Mouse (Mus musculus): ENCODE measurements around the gene Sorbs1. TPM values are rescaled to one million over a fixed set of nuclear protein-coding genes. Genes with fewer than 3 reads are reported as not detected.

Sorbs1 gene
- polyA plus RNA-seq, 1 experiment from 2014 or later = 79.4 TPM

DNA sequence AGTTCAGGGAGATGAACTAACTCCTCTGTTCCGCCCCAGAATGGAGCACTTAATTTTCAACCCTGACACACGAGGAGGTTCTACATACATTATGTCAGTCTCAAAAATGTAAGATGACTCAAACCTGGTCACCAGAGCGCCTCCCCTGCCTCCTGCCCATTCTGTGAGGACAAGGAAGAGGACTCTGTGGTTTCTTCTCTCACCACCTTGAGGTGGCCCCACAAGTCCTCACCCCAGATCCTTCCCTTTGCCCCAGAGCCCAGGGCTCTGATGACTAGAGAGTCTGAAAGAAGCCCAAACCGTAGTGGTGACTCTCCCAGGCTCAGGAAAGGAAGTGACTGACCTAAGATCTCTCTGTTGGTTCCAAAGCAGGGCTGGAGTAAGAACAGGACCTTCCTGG is 17.5 kb downstream of the Sorbs1 start:
- peaks cover 30% of the 10 kb centered on the region for H3K4me1 ChIP-seq
- H3K4me3 ChIP-seq = no peak overlapping the region
- H3K36me3 ChIP-seq = no peaks in the 10 kb centered on the region
- H3K4me2 ChIP-seq (replicated peaks) = no peak overlapping the region
- H3K27ac ChIP-seq (replicated peaks) = no peak overlapping the region
- H3K9me3 ChIP-seq = no peaks in the 10 kb centered on the region
- no peak overlapping the region for H3K9ac ChIP-seq (replicated peaks)
- 88% methylated on average over 4 of the region's 4 CpGs for WGBS
- no peak for ATAC-seq (ENCODE audit: low FRiP score, low read depth)
- H3K27me3 ChIP-seq = no peaks in the 10 kb centered on the region

DNA sequence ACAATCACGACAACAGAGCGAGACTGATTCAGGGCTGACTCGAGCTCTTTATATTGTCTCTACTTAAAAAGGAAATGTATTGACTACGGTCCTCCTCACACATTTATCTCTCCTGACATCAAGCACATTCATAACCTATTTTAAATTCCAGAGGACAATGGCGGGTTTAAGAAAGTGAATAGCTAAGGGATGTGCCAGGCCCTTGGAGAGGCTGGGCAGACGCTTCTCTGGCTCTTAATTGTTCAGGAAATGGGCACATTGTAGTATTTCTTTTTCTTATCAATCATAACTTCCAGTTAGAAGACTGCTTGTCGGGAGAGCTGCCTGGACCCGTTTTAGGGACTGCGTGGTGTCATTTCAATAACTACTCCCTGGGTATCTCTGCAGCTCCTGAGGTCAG is 20.7 kb downstream of the Sorbs1 start:
- no peak overlapping the region for H3K27ac ChIP-seq (replicated peaks)
- no peak for ATAC-seq (ENCODE audit: low FRiP score, low read depth)

GRCm38 (mm10) chr19:40491442-40491841 is 22.1 kb downstream of the Sorbs1 start:
- H3K9me3 ChIP-seq = no peaks in the 10 kb centered on the region
- peaks cover 26% of the 10 kb centered on the region for H3K4me1 ChIP-seq
- no peak overlapping the region for H3K4me2 ChIP-seq (replicated peaks)
- H3K9ac ChIP-seq (replicated peaks) = no peak overlapping the region
- no peak overlapping the region for H3K4me3 ChIP-seq
- no peaks in the 10 kb centered on the region for H3K27me3 ChIP-seq
- ATAC-seq (ENCODE audit: low FRiP score, low read depth) = no peak
- no peak overlapping the region for H3K27ac ChIP-seq (replicated peaks)
- no peaks in the 10 kb centered on the region for H3K36me3 ChIP-seq
- WGBS = 95% methylated on average over 2 of the region's 2 CpGs

More for the DNA sequence above, 20.7 kb downstream of the Sorbs1 start:
- H3K9ac ChIP-seq (replicated peaks) = no peak overlapping the region
- no peak overlapping the region for H3K4me3 ChIP-seq
- no peaks in the 10 kb centered on the region for H3K36me3 ChIP-seq
- H3K4me2 ChIP-seq (replicated peaks) = no peak overlapping the region
- no peaks in the 10 kb centered on the region for H3K27me3 ChIP-seq
- peaks cover 26% of the 10 kb centered on the region for H3K4me1 ChIP-seq
- no peaks in the 10 kb centered on the region for H3K9me3 ChIP-seq
- WGBS = 61% methylated on average over 9 of the region's 9 CpGs

DNA sequence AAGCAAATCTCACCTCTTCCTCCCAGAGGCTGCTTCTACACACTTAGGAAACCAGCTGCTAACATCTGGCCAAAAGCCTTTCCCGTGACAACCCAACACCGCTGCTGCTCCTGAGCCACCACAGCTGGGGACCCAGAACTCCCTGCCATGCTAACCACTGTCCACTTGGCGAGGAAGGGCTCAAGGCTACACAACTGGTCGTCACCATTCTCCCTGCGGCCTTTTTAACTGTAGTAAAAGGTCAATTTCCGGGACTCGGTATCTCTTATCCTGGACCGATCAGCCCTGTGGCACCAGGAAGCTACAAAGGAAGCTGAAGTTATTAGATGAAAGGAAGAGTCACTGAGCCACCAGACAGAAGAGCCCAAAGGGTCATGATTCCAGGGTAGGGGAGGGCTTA is 22.8 kb downstream of the Sorbs1 start:
- Histone ChIP-seq H3K4me2 (replicated peaks) (no peak overlapping the region), H3K36me3 (no peaks in the 10 kb centered on the region), H3K27me3 (no peaks in the 10 kb centered on the region), H3K9me3 (no peaks in the 10 kb centered on the region), H3K9ac (replicated peaks) (no peak overlapping the region), H3K4me1 (peaks cover 26% of the 10 kb centered on the region), H3K4me3 (no peak overlapping the region), H3K27ac (replicated peaks) (0 out of 2 replicates have a peak overlapping the region, but pooled peaks have one; percentile 10)
- ATAC-seq (ENCODE audit: low FRiP score, low read depth) = no peak
- WGBS = 83% methylated on average over 8 of the region's 8 CpGs

- ATAC-seq (ENCODE audit: low FRiP score, low read depth) = no peak
- no peak overlapping the region for H3K4me3 ChIP-seq
- 0 out of 2 replicates have a peak overlapping the region, but pooled peaks have one; percentile 39 for H3K27ac ChIP-seq (replicated peaks)
- WGBS = 79% methylated on average over 6 of the region's 6 CpGs
- no peaks in the 10 kb centered on the region for H3K27me3 ChIP-seq
- no peaks in the 10 kb centered on the region for H3K9me3 ChIP-seq
- H3K9ac ChIP-seq (replicated peaks) = no peak overlapping the region
- no peaks in the 10 kb centered on the region for H3K36me3 ChIP-seq
- H3K4me2 ChIP-seq (replicated peaks) = no peak overlapping the region
- H3K4me1 ChIP-seq = peaks cover 26% of the 10 kb centered on the region
Measured at GRCm38 (mm10) chr19:40489633-40490032, 23.9 kb downstream of the Sorbs1 start.

- 66% methylated on average over 8 of the region's 8 CpGs for WGBS
- Histone ChIP-seq H3K4me1 (peaks cover 26% of the 10 kb centered on the region), H3K9me3 (peaks cover 3% of the 10 kb centered on the region; the same call in 1 of the 2 replicates), H3K27me3 (no peaks in the 10 kb centered on the region), H3K9ac (replicated peaks) (no peak overlapping the region), H3K27ac (replicated peaks) (no peak overlapping the region), H3K36me3 (no peaks in the 10 kb centered on the region), H3K4me2 (replicated peaks) (no peak overlapping the region), H3K4me3 (no peak overlapping the region)
- ATAC-seq (ENCODE audit: low FRiP score, low read depth) = peak; percentile 23; the same call in 1 of the 2 replicates
Measured at GRCm38 (mm10) chr19:40488853-40489454, 24.6 kb downstream of the Sorbs1 start.

DNA sequence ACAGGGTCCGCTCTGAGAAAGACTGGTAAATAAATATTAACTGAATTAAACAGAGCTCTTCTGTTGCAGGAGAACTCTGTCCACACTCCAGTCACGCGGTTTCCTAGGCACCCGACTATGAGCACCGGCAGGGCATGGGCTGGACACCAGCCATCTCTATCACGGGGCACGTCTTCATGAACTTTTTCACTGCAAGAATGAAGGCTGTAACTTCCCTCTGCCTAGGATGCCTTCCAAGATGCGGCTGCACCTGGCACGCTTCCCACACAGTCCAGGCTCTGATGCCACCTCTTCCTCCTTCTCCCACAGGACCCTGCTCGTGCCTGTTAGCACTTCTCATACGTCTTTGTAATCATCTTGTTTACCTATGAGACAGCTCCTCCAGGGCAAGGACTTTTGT is 26.0 kb downstream of the Sorbs1 start:
- peaks cover 20% of the 10 kb centered on the region for H3K4me1 ChIP-seq
- H3K4me2 ChIP-seq (replicated peaks) = no peak overlapping the region
- WGBS = 85% methylated on average over 11 of the region's 11 CpGs
- no peak for ATAC-seq (ENCODE audit: low FRiP score, low read depth)
- no peak overlapping the region for H3K9ac ChIP-seq (replicated peaks)
- H3K9me3 ChIP-seq = peaks cover 3% of the 10 kb centered on the region; the same call in 1 of the 2 replicates
- H3K27ac ChIP-seq (replicated peaks) = no peak overlapping the region
- no peak overlapping the region for H3K4me3 ChIP-seq
- H3K27me3 ChIP-seq = no peaks in the 10 kb centered on the region
- no peaks in the 10 kb centered on the region for H3K36me3 ChIP-seq

- 84% methylated on average over 6 of the region's 6 CpGs for WGBS
- ATAC-seq (ENCODE audit: low FRiP score, low read depth) = no peak
Measured at GRCm38 (mm10) chr19:40481115-40481514, 32.5 kb downstream of the Sorbs1 start.

GRCm38 (mm10) chr19:40478161-40478575 is 35.4 kb downstream of the Sorbs1 start:
- Histone ChIP-seq H3K9me3 (no peaks in the 10 kb centered on the region), H3K27ac (replicated peaks) (no peak overlapping the region), H3K4me1 (no peaks in the 10 kb centered on the region), H3K36me3 (no peaks in the 10 kb centered on the region), H3K4me3 (no peak overlapping the region), H3K9ac (replicated peaks) (no peak overlapping the region), H3K4me2 (replicated peaks) (no peak overlapping the region), H3K27me3 (no peaks in the 10 kb centered on the region)
- WGBS = 88% methylated on average over 10 of the region's 10 CpGs
- no peak for ATAC-seq (ENCODE audit: low FRiP score, low read depth)

More at GRCm38 (mm10) chr19:40481115-40481514, 32.5 kb downstream of the Sorbs1 start:
- Histone ChIP-seq H3K27me3 (no peaks in the 10 kb centered on the region), H3K9me3 (peaks cover 3% of the 10 kb centered on the region; the same call in 1 of the 2 replicates), H3K27ac (replicated peaks) (no peak overlapping the region), H3K4me2 (replicated peaks) (no peak overlapping the region), H3K4me1 (no peaks in the 10 kb centered on the region), H3K4me3 (no peak overlapping the region), H3K36me3 (no peaks in the 10 kb centered on the region), H3K9ac (replicated peaks) (no peak overlapping the region)

DNA sequence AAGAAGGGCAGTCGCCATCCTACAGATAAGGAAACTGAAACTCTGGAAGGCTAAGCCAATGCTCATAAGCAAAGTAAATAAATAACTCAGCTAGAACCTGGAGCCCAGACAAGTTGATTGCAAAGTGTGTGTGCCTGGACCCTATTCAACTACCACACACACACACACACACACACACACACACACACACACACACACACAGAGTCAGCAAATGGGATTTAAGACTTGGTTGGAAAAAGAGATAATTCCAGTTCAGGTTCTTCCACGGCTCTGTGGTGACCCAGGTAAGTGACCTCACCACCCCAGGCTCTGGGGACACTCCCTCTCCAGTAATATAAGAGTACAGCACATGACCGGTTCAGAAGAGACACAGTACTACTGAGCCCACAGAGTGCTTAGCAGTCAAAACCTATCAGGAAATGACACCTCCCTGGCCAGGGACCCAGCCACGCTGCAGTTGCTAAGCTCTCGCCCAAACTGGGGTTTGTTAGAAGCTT is 36.1 kb downstream of the Sorbs1 start:
- Histone ChIP-seq H3K4me2 (replicated peaks) (no peak overlapping the region), H3K36me3 (no peaks in the 10 kb centered on the region), H3K27me3 (no peaks in the 10 kb centered on the region), H3K4me1 (no peaks in the 10 kb centered on the region), H3K4me3 (no peak overlapping the region), H3K27ac (replicated peaks) (no peak overlapping the region), H3K9me3 (no peaks in the 10 kb centered on the region), H3K9ac (replicated peaks) (no peak overlapping the region)
- WGBS = 83% methylated on average over 5 of the region's 5 CpGs
- no peak for ATAC-seq (ENCODE audit: low FRiP score, low read depth)

- ATAC-seq (ENCODE audit: low FRiP score, low read depth) = no peak
- H3K27ac ChIP-seq (replicated peaks) = no peak overlapping the region
- H3K4me1 ChIP-seq = no peaks in the 10 kb centered on the region
- no peaks in the 10 kb centered on the region for H3K36me3 ChIP-seq
- H3K4me3 ChIP-seq = no peak overlapping the region
- H3K4me2 ChIP-seq (replicated peaks) = no peak overlapping the region
- no peak overlapping the region for H3K9ac ChIP-seq (replicated peaks)
- no peaks in the 10 kb centered on the region for H3K27me3 ChIP-seq
- H3K9me3 ChIP-seq = no peaks in the 10 kb centered on the region
- 88% methylated on average over 4 of the region's 4 CpGs for WGBS
Measured at GRCm38 (mm10) chr19:40476491-40476890, 37.1 kb downstream of the Sorbs1 start.

DNA sequence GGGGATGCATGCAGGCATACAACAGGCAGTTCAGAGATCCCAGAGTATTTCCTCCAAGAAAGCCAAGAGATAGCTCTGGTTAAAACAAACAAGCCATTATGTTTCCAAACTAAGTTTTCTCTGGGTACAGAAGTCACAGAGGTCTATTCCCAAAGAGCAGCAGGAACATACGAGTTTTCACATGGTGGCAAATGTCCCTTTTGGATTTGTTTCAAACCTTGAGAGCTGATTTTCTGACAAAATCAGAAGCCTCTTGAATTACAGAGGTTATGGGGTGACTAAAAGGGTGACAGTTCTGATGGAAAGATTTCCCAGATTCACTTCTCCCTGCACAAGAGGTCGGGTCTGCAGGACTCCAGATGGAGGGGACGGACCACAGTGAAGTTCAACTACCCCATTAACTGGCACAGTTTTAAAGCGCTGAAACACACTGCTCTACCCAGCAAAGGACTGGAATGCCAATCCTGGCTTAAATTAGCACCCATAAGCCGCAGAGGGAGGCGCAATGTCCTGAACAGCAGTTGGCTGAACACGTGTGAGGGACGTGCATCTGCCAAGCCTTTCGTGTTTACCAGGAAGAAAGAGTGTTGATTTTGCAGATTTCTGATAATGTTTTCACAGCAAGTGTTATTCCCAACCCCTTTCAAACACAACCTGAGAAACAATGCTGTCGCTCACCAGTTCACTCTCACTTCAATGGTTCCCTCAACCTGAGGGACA is 41.9 kb downstream of the Sorbs1 start:
- 87% methylated on average over 10 of the region's 10 CpGs for WGBS
- Histone ChIP-seq H3K4me1 (peaks cover 5% of the 10 kb centered on the region; the same call in 1 of the 2 replicates), H3K4me3 (no peak overlapping the region), H3K9me3 (no peaks in the 10 kb centered on the region), H3K27ac (replicated peaks) (no peak overlapping the region), H3K27me3 (no peaks in the 10 kb centered on the region), H3K4me2 (replicated peaks) (no peak overlapping the region), H3K36me3 (no peaks in the 10 kb centered on the region), H3K9ac (replicated peaks) (no peak overlapping the region)
- no peak for ATAC-seq (ENCODE audit: low FRiP score, low read depth)
